Mouse (Mus musculus): Measurements from ENCODE around the gene Mpv17l2.

Mpv17l2 gene

DNA sequence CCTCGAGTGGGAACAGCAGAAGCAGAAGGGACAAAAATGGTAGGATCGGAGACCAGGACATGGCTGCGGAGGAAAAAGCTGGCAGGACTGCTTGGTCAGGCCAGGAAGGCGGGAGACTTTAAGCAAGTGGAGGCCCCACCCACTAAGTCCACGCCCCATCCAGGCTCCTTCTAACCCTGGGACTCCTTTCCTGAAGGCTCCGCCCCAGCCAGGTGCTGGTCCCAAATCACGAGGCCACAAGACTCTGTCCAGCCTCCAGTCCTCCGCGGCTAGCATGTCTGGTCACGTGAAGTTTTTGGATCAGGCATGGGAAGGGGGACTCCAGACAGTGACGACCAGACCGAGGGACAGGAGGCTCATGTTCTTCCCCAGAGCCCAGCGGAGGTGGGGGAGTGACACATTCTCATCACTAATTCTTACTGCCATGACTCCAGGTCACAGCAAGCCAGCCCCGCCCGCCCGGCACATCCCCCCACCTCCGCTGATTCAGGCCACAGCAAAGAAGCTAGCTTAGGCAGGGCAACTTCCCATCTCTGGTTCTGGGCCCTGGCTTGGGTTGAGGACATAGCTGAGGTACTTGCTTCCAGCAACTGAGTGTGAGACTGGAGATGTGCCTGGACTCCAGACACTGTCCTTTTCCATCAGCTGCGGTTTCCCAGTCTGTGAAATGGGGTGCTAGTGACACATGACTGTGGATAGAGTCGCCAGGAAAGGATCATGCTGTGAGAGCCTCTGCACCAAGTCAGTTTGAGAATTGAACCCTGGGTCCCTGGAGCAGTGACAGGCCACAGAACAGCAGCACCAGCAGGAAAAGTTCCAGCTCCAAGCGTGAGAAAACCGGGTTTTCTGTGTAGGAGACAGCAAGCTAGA lies 6.1 kb upstream of the Mpv17l2 start:
- DNase-seq (ENCODE audit: low spot score): no peak

DNA sequence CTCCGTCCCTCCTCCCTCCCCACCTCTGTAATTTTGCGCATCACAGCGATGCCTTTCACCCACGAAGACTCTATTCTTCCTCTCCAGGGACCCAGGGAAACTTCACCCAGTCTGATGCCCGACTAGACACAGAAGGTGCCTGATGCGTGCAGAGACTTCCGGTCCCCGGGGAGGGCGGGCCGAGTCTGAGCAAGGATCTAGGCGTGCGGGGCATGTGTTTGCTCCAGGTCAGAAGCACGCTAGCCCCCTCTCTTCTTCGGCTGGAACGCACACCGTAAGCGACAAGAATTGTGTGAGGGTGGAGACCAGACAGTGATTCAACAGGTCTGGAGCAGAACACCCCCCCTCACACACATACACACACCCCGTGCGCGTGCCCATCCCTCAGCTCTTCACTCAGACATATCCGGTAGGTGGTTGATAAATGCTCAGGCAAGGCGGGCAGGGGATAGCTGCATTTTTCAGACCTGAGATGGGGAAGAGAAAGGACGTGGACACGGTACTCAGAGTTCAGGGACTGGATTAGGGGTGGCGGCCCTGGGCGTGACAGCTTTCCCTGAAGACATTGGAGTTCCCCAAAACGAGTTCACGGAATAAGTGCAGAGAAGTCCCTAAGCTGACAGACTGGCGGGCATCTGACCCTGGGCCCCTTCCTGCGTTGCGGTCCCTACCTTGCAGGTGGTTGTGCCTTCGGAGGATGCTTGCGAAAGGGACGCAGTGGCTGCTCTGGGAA lies 5.3 kb upstream of the Mpv17l2 start:
- no peak for DNase-seq (ENCODE audit: low spot score)

DNA sequence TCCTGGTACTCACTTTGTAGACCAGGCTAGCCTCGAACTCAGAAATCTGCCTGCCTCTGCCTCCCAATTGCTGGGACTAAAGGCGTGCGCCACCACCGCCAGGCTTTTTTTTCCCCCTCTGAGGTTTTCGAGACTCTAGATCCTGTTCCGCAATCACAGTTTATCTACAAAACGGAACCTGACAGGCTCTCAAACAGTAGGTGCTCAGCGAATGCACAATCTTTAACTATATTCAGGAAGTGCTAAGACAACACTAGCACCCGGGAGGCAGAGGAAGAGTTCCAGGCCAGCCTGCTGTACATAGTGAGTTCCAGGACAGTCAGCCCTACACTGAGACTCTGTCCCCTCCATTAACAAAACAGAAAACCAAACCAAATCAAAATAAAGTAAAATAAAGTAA lies 4.6 kb upstream of the Mpv17l2 start:
- DNase-seq (ENCODE audit: low spot score): no peak

DNA sequence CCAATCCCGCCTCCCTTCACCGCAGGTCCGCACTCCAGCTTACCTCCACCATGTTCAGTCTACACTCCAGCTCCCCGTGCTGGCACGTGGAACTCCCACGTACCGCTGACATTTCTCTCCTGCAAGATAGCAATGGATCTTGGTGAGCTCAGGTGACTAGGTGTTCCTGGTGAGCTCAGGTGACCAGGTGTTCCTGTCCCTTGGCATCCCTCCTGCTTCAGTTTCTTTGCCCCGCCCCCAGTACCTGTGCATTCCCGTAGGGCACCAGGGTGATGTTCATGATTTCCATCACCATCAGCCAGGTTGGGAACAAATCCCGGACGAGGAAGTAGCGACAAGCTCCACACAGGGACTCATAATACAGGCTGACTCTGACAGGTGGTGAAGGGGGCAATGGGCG lies 3.9 kb upstream of the Mpv17l2 start:
- no peak for DNase-seq (ENCODE audit: low spot score)

DNA sequence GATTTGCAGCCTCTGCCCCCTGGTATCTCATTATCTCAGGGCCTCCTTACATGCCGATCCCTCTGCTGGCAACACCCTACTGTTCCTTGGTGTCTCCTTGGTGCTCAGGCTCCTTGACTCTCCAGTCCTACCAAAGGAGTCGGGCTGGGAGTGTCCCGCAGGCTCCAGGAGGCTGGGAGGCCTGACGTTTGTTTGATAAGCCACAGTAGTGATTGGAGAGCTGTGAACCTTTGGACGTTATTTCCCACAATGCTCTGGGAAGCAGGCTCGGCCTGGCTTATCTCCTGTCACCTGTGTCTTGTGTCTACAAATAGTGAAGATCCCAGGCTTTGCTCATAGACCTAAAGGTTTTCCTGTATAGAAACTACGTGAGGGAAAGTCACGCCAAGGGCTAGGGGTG lies 3.3 kb upstream of the Mpv17l2 start:
- no peak for DNase-seq (ENCODE audit: low spot score)

DNA sequence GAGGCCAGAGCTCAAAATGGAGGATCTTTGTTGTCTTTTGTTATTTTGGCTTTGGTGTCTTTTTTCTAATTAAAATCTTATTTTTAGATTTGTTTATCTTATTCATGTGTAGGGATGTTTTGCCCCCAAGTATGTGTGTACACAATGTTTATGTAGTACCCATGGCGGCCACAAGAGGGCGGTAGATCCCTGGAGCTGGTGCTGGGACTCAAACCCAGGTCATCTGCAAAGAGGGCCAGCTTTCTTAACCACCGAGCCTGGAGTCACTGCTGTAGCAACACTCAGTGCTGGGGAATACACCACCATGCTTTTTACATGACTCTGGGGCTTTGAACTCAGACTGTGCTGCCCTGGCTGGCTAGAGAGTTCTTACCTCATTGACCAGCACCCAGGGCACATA lies 2.6 kb upstream of the Mpv17l2 start:
- no peak for DNase-seq (ENCODE audit: low spot score)

DNA sequence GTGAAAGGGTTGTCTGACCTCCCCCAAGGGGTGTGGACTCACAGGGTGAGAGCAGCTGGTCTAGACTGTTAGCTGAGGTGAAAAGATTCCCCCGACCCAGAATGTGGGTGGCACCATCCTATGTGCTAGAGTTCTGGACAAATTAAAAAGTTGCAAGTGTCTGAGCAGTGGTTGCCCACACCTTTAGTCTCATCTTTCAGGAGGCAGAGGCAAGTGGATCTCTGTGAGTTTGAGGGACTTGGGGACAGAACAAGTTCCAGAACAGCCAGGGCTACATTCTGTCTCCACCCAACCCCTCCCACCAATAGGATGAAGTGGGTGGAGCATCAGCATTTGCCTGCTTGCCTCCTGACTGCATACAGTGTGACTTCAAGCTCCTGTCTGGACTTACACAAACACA lies 1.4 kb upstream of the Mpv17l2 start:
- no peak for DNase-seq (ENCODE audit: low spot score)

DNA sequence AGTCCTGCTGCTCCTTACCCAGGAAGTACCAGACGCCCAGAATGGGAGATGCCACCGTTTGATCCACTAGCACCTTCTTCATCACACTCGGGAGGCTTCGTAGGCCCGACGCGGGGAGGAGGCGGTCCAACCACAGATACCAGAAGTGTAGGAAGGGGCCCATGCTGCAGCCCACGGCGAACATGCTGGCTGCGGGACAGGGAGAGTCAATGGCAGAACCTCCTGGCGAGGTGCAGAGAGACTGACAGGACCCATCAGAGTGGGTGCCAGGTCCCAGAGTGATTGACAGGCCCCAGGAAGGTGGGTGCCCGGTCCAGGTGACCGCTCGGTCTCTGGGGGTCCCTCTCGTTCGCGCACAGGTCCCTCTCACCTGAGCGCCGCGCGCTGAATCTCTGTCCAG lies 396 bp downstream of the Mpv17l2 start:
- DNase-seq (ENCODE audit: low spot score): no peak

DNA sequence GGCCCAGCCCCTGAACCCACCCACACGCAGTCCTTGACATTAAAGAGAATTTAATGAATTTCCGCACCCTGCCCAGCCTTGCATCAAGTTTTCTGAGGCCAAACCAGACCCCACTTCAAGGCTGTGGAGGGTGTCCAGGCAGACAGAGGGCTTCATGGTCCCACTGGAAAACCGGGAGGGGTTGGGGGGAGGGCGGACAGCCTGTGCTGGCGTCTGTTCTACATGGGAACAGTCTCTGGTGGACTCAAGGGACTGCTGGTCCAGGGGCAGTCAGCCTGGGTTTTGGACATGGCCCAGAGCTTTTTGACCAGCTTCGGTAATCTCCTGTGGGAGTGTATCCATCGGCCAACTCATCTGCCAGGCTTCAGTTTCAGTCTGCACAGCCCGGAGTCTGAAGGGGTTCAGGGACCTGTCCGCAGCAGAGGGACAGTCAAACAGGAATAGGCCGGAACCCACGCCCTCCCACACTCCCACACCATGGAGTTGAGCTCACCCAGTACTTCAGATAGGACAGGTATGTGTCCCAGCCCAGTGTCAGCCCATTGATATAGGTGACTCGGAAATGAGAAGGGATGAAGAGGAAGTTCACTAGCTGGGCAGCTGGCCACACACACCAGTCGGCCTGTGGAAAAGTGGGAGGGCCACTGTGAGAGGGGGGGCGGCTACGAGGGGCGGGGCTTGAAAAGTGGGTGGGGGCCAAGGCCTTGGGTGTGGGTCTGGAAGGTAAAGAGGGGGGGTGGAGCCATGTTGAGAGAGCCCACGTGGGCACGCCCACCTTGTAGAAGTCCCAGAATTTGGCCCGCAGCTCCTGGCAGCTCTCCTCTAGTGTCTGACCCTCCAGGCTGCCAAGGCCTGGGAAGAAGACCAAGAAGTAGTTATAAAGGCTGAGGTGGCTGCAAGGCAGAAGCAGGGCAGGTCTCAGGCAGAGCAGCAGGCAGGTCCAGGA lies 1.9 kb downstream of the Mpv17l2 start:
- DNase-seq (ENCODE audit: low spot score): no peak

DNA sequence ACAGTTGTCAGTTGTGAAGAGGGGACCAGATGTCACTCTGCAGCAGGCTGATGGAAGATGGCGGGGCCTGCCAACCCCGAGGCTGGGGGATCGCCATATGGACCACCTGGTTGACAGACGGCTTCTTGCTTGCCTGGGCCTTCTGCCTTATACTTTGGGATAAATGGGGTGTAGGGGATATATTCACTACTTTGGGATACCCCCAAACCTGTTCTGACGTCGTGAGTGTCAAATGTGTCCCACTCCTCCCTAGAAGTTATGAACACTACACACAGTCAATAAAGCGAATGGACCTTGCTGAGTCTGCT lies 2.5 kb downstream of the Mpv17l2 start:
- DNase-seq (ENCODE audit: low spot score): no peak

DNA sequence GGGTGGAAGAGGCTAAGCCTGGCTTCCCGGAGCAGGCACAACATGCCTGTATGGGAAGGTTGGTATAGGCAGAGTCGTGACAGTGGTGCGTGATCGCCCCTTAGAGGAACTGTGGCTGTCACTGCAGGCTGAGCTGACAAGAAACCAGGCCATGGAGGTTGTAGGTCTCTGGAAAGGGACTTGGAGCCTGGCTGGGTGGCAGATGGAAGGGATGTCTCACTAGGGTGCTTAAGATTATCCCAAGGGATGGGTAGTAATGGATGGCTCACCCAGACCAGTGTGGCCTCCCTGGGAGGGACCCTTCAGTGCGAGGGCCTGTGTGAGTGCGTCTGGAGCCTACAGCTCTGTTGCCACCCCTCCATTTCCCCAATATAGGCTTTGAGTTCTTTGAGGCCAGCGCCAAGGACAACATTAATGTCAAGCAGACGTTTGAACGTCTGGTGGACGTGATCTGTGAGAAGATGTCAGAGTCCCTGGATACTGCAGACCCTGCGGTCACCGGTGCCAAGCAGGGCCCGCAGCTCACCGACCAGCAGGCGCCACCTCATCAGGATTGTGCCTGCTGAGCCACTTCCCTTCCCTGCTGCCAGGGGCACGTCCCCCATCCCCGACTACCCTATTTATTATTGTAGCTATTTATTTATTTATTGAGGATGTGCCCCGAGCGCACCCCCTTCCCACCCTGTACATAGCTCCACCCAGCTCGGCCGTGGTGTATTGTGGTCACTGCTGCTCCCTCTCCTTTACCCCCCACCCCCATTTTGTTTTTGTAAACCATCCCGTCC lies 3.0 kb downstream of the Mpv17l2 start:
- DNase-seq (ENCODE audit: low spot score): no peak

DNA sequence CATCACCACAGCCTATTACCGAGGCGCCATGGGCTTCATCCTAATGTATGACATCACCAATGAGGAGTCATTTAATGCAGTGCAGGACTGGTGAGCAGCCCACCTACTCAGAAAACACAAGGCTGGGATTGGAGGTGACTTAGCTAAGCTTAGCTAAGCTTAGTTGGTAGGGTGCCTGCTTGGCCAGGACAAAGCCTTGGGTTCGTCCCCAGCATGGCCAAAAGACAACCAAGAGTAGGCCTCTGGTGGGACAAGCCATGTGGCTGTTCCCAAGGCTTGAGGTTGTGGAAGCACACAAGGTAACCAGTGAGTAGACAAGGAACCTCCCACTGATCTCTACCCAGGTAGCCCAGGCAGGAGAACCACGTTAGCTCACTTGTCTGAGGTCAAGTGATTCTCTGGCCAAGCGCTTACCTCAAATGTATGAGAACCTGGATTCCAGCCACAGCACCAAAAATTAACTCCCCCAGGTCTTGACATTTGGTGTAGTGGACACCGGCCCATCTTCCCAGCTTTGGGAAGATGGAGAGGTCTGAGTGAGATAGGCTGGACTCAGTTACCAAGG lies 4.2 kb downstream of the Mpv17l2 start:
- DNase-seq (ENCODE audit: low spot score): no peak

DNA sequence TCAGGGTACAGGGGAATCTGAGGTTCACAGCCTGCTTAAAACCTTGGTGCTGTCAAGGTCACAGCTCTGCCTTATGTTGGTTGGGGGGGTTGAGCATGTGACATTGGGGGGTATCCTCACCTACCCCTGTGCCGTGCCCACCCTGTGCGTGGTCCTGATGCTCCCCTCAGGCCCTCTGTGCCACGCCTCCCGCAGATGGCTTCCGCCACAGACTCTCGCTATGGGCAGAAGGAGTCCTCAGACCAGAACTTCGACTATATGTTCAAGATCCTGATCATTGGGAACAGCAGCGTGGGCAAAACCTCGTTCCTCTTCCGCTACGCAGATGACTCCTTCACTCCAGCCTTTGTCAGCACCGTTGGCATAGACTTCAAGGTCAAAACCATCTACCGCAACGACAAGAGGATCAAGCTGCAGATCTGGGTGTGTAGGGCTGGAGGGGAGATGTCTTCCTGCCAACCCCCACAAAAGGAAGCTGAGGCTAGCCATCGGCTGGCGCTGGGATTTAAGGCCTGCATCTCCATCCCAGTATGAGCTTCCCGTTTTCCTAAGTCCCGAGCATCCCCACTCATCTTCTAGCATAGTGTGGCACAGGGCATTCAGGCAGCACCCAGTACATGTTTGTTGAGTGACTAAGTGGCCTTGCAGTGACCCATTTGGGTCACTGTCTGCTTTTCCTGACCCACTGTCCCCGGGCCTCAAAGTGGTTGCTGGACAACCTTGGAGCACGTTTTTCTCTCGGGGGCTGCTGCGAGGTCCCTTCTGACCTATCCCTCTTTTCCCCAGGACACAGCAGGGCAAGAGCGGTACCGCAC lies 4.9 kb downstream of the Mpv17l2 start:
- DNase-seq (ENCODE audit: low spot score): no peak

DNA sequence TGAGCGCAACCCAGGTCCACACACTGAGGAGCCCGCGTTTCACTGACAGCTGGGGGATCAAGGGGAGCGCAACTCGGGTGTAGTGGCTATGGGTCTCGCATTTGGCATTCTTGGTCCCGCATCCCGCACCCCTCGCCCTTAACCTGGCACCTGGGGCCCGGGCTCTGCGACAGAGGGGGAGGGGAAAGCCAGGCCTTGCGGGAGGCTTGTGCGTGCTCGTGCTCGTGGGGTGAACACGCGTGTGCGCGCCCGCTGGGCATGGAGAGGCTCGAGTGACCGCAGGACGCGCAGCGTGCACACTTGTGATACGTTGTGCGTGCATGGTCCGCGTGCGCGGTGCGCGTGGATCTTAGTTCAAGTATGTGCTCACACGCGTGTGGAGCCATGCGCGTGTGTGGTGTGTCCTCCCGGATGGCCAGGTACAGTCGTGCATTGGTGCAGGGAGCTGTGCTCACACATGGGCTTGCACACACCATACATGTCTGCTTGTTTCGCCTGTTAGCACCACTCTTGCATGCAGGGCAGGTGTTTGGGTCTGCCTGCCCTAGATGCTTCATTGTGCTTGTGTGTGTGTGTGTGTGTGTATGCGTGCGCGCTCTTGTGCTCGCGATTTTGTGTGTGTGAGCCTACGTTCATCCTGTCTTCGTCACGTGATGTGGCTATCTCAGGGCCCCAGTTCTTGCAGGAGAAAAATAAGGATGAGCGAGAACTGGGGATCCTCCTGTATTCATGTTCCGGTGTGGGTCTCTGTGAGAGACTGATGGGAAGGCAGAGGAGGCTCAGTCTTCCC lies 5.7 kb downstream of the Mpv17l2 start:
- DNase-seq (ENCODE audit: low spot score): no peak

DNA sequence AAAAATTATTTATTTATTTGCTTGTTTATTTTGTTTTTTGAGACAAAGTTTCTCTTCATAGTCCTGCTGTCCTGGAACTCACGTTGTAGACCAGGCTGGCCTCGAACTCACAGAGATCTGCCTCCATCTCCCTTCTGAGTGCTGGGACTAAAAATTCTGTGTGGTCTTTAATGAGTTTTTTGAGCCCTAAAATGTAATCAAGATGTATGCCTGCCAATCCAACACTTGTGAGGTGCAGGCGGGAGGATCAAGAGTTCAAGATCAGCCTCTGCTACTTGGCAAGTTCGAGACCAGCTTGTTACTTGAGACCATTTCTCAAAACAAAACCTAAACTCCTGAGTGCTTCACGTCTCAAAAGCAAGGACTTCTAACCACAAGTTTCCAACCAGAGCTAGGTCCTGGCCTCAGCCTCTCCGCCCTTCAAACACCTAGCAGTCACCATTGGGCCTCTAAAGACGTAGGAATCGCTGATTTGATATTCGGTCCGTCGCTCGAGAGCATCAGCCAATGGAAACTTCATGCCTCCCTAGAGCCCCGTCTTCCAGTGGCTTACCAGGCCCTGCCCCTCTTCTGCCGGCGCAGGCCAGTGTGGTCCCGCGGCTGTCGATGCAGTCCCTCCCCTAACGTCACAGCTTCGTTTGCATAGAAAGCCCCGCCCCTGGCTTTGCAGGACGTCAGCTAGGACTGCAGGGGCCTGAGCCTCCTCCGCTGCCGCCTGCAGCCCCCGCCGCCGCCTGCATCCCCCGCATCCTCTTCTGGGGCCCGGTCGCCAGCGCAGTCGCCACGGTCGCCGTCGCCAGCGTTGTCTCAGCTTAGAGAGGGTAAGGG lies 6.5 kb downstream of the Mpv17l2 start, which contains the start of gene Rab3a:
TSS of gene Rab3a (plus strand) at position 637 of the 828 bp plus-strand sequence.
- peak; percentile 78 for DNase-seq (ENCODE audit: low spot score)

DNA sequence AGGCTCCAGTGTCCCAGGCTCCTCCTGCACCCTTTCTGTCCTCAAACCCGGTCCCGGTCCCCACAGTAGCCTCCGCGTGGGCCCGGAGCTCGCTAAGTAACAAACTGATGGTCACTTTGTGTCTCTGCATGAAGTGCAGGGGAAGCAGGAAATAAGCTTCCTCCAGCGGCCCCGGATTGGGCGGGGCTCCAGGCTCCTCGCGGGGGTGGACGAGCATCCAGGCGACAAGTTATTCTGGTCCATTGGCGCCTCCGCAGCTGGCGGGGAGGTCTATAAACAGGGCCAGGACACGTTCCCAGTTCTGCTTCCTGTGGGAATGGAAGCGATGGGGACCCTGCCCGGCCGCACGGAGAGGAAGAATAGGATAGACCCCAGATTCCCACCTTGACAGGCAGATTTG lies 7.6 kb downstream of the Mpv17l2 start:
- no peak for DNase-seq (ENCODE audit: low spot score)

DNA sequence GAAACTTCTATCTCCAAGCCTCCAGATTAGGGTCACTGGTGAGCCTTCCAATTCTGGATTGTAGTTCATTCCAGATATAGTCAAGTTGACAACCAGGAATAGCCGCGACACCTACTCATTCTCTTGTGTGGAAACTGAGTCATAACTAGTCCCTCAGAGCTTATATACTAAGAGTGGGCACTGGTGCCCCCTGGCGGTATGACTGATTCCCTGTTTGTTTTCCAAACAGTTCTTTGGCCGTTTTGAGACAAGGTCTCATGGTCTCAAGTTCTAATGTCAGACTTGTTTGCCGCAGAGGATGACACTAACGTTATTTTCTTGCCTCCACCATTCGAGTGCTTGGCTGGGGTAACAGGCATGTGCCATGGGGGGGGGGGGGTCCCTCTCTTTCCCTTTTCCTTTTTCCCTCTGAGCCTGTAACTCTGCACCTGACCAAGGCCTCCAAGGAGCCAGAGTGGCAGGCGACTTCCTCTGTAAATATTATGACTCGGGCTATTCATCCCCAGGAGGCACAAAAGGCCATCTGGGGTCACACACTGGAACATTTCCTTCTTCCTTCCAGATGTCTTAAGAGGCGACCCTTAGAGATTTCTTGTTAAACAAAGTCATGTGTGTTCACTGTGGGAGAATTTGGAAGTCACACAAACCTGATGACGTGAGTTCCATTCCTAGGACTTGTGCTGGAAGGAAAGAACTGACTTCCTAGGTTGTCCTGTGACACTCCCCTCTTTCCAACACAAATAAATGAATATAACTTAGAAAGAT lies 8.6 kb downstream of the Mpv17l2 start:
- no peak for DNase-seq (ENCODE audit: low spot score)

DNA sequence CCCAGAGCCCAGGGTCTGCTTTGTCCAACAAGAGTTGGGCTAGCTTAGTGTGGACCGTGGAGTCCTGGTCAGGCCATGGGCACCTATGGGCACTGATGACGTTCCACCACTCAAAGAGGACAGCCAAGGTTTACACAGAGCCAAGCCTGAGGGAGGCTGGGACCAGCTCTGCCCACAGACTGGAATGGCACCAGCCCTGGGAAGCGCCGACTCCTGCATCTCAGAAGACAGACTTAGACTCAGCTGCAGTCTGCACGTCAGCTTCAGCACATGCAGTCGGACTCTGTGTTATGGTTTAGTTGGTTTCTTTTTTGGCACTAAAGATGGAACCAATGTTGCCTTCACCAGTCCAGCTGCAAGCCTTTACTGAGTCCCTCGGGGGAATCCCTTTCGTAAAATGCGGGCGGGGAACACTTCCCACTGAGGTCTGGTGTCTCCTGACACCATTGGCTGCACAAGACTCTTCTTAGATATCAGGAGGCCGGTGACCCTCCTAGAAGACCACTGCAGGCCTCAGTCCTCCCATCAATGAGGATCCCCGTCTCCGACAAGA lies 10.5 kb downstream of the Mpv17l2 start:
- DNase-seq (ENCODE audit: low spot score): no peak
